Mouse (Mus musculus): ENCODE data around the gene Anp32e. TPM values are rescaled to one million over a fixed set of nuclear protein-coding genes. Genes with fewer than 3 reads are reported as not detected.
A peak's percentile ranks its signal among the peaks of the same experiment; 100 is the strongest.
"Not testable (repeated sequence)": the region's sequence is repeated elsewhere in the genome, so short reads cannot be mapped to it uniquely, and the experiment has no call there.

The Anp32e gene
- total RNA-seq (2021), result 100 to 1,000 TPM; 172 to 180 TPM

DNA sequence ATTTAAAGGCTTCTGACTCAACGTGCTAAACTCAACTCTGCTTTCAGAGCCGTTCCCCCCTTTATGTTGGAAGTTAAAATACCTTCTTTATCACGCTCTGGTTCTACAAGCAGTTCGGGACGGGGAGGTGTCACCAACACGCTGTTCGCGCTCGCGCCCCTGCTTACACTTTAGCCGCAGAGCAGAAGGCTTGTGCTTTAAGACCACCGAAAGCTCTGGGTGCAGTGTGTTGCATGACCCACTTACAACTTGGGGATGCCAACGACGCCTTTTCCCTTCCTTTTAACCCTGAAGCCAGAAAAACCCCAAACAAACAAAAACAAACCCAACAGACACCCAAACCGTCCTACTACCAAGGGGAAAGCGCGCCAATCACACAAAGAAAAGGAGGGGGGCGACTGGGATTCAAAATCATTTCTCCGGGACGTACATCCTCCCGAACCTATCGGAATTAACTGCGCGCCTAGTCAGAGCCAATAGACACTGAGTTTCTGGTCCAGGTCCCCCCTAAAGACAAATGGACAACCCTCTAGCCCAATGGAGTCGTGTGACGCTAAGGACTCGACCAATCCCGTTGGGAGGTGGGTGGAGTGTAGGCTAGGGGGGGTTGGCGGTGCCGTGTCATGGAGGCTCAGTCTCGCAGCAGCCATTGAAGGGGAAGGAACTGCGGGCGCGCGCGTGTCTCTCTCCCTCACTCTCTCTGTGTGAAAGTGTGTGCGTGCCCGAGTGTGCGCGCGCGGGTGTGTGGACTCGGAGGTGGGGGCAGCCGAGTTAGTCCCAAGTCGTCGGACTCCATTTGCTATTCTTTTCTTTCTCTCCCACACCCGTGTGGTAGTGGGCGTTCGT, at the start of gene Anp32e:
TSS of gene Anp32e (plus strand) at position 589 of the 846 bp plus-strand sequence.
- peak; percentile 98 for DNase-seq

DNA sequence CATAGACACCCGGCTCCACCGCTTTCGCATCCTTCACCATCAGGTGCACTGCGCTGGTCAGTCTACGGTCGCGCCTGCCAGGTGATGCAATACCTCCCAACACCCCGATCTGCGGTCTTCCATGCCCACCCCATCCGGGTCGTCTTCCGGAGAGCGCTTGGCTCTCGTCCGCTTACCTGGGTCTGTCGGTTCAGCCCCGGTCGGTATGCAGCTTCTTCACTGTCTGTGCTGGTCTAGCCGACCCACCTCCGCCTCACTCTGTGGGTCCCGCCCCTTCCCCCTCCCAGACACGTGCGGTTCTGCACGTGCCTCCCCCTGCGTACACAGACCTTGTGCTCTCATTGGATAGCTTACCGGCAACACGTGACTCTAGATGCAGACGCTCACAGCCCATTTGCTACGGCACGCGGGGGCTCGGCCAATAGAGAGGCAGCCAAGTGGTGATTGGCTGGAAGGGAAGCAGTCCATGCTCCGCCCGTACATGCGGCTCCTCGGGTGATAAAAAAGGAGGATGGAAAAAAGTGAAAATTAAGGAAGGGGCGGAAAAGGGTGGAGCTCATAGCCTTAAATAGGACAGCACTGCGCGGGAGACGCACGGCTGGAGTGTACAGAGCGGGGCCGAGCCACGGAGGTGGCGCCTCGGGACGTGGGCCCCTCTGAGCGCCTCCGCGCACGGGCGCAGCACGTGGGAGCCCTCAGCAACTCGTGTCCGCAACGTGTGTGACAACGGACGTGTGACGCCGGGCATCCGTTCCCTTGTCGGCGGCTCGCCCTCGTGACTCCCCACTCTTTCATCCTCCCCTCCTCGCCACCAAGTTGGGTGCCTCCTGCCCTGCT, 46.8 kb upstream of the Anp32e start, which contains the start of gene Ciart:
TSS of gene Ciart (minus strand) at position 273 of the 837 bp plus-strand sequence.
- DNase-seq, result peak; percentile 93

DNA sequence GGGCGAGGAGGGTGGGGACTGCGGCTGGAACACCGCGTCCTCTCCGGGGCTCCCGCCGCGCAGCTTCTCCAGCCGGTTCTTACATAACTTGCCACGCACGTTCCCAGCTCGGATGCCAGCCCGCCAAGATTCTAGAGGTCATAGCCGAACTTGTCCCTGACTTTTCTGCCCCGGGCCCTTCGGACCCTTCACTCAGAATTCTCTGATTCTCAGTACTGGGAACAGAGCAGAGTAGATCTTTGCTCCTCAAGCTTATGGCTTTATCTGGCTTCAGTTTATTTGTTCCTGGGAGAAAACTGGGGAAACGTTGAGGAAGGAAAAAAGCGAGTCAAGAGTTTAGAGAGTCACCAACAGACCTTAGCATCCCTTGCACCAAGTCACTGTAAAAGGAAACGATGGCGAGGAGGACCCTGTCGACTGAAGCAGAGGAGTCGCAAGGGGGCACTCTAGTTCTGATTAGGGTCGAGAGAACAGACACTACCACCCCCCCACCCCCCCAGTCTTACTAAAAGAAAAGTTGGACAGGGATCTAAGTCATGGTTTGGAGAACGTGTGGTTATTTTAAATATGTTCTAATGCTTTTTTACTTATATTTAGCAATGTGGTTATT, 46.1 kb upstream of the Anp32e start:
- DNase-seq, result peak; percentile 87

DNA sequence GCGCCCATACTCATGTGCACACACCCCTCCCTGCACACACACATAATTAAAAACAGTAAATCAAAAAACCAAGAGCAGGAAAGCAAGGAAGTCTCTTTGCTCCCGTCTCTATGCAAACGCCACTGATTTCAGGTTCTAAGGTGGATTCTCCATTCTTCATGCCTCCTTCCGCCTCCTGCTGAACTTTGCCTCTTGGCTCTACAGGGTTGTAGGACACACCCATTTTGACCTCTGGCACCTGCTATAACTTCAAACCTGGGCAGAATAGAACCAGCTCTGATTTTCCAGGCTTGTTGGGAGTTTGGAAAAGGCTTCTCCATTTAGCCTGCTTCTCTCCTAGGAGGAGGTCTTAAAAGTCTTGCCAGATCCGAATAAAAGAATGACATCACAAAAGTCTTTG, 44.6 kb upstream of the Anp32e start:
- DNase-seq, result no peak

DNA sequence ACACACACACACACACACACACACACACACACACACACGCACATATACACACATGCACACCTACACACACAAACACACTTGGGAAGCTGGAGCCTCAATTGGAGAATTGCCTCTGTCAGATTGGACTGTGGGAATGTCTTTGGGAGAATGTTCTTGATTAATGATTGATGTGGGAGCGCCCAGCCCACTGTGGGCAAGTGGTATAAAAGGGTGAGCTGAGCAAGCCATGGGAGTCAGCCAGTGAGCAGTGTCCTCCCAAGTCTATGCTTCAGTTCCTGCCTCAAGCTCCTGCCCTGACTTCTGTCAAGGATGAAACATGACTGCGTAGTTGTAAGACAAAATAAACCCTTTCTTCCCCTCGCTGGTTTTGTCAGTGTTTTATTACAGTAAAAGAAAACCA, 41.5 kb upstream of the Anp32e start:
- no peak for DNase-seq

DNA sequence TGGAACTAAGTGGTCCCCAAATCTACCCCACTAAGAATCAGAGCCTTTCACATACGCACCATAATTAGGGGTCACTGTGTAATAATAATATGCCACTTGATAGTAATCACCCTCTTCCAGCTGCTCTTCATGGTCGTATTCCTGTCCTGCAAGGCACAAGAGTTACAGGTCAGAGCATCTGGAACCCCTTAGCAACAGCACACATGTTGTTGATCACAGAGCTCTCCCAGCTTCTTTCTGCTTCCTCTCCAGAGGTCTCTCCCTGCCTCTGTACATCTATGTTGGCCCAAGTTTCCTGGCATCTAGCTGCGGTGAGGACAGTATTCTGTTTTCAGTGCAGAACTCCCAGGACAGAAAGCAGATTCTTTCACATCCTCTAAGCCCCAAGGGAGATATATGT, 39.4 kb upstream of the Anp32e start:
- DNase-seq, result no peak

DNA sequence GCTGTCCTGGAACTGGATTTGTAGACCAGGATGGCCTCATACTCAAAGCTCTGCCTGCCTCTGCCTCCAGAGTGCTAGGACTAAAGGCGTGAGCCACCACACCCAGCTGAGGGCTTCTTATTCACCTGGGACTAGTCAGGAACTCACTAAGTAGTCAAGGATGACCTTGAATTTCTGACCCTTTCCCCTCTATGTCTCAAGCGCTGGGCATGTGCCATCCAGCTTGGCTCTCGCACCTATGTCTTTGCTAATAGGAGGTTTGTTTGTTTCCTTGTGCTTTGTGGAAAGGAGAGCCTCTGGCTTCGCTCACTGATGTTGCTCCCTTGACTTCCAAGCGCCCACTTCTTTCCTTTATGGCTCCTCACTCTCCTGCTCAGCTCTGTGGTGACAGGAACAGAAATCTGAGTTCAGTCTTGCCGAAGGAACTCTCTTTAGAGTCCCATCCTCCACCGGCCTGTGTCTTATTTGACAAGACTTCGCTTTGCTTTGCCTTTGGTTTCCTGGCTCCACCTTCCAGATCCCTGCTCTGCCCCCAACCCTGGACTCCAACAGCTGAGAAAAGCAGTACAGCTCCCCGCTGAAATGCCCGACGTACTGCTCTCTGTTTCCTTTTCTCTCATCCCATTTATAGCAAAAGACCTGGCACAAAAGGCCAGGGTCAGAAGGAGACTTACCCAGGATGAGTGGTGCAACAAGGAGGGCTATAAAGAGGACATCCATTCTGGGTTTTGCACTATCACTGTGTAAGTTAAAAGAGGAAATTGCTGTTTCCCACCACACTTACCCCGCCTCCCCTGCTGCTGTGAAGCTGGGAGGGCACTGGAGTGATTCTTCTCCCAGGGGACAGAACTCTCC, 37.6 kb upstream of the Anp32e start, which contains the start of gene BC028528:
TSS of gene BC028528 (minus strand) at position 795 of the 855 bp plus-strand sequence.
- DNase-seq, result peak; percentile 61

DNA sequence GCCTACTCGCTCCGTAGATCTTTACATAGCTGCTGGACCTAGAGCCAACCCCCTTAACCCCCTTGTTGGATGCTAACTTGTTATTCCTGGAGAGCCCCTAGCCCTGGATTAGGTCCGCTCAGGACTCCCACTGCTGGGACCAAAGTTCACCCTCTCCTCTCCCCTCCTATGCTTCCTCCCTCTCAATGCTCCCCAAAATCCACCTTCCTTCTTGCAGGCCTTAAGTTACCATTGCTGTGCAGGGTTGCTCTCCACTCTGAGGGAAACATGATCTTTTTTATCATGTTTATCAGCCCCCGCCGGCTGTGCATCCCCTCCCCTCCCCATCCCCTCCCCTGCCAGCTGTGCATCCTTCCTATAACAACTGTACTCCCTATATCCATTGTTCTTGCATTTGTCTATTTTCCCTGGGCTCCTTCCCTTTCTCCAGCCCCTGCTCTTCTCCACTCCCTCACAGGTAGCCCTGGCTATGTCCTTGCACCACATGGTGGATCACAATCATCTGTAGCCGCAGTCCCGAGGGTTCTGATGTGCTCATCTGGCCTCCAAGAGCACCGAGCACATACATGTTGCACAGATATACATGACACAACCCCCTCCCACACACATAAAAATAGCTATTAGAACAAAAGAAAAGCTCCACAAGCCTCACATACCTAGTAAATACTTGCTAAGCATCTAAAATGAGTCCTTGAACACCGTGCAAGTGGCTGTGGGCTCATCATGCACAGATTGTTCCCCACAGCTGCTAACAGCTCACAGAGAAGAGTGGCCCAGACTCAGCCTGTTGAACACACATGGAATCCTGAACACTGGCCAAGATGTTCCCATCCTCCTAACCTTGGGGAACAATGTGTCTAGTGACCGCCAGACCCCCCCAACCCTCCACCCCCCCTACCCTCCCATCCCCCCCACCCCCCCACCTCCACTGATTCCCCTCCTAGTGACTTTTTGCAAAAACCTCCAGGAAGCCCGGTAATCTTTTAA, 36.7 kb upstream of the Anp32e start:
- DNase-seq, result no peak

DNA sequence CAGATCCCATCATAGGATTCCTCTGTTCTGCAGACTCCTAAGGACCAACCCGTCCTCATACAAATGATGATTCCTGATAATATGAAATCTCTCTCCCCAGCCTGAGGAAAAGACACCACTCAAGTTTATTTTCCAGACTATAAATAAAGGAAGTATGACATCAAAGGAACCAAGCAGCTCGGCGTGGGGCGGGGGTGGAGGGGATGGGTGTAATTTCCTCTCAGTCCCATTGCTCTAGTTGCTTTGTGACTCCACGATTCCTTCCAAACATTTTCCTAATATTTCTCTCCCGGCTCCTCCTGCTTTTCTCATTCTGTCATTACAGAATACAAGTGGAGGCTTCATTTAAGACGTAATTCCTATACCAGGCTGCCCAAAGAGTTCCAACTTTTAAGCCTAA, 35.9 kb upstream of the Anp32e start:
- DNase-seq, result peak; percentile 31

DNA sequence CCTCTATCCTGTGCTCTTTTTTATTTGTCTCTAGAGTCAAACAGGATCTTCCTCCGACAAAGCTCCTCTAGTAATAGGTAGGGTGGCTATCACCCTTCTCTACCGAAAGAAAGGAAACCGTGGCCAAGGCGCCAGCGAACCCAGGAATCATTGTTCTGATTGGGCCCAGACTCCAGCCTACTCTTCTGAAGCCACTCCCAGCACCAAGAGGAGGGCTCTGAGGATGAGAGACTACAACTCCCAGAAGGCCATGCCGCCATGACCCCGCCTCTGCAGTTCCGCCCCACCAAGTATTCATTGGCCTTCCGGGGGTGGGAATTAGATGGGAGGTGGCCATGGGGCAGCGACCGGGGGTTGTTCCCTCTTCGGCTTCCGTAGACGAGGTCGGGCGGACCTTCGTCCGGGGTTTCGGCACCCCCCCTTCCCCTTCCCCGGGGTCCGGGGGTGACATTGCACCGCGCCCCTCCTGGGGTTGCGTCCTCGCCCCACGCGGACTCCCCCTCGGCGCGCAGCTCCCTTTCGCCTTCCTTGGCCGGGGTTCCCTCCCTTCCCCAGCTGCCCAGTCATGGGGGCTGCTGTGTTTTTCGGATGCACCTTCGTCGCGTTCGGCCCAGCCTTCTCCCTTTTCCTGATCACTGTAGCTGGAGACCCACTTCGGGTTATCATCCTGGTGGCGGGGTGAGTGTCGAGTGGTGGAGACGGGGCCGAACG, 35.3 kb upstream of the Anp32e start, which contains the start of gene Aph1a:
TSS of gene Aph1a (plus strand) at position 364 of the 711 bp plus-strand sequence.
- DNase-seq, result peak; percentile 96

DNA sequence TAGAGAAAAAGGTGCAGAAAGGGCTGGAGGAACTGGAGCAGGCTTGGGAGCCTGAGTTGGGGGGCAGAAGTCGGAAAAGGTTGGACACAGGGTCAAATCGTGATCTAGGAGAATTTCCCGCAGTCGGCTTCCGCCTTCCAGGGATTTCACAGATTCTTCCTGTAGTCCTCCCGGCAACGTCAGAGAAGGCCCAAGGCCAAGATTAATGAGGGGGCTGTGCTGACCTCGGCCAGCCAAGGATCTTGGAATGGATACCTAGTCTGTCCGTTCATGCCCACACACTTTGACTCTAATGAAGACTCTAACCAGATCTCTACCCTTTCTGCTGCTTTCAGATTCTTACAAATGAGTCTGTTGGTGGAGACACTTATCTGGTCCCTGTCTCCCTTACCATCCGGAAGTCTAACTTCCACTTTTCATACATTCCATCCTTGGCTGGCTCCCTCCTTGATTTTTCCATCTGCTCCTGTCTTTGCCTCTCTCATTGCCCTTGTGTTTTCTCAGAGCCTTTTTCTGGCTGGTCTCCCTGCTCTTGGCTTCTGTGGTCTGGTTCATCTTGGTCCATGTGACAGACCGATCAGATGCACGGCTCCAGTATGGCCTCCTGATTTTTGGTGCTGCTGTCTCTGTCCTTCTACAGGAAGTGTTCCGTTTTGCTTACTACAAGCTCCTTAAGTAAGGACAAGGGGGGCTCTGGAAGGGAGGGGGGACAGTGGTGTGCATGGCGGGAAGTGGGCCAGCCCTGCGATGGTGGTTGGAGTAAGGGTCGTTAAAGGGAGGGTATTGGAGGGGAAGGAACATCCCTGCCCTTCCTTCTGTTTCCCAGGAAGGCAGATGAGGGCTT, 34.5 kb upstream of the Anp32e start:
- peak; percentile 78 for DNase-seq

DNA sequence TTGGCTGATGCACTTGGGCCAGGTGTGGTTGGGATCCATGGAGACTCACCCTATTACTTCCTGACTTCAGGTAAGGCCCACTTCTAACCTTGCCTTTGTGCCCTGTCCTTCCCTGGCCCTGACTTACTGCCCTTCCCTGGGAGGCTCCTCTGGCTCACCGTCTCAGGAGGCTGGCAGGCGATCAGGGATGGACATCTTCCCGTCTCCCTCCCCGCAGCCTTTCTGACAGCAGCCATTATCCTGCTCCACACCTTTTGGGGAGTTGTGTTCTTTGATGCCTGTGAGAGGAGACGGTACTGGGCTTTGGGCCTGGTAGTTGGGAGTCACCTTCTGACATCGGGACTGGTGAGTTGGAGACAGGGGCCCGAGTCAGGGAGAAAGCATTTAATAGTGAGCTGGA, 33.5 kb upstream of the Anp32e start:
- not testable (repeated sequence) for DNase-seq

DNA sequence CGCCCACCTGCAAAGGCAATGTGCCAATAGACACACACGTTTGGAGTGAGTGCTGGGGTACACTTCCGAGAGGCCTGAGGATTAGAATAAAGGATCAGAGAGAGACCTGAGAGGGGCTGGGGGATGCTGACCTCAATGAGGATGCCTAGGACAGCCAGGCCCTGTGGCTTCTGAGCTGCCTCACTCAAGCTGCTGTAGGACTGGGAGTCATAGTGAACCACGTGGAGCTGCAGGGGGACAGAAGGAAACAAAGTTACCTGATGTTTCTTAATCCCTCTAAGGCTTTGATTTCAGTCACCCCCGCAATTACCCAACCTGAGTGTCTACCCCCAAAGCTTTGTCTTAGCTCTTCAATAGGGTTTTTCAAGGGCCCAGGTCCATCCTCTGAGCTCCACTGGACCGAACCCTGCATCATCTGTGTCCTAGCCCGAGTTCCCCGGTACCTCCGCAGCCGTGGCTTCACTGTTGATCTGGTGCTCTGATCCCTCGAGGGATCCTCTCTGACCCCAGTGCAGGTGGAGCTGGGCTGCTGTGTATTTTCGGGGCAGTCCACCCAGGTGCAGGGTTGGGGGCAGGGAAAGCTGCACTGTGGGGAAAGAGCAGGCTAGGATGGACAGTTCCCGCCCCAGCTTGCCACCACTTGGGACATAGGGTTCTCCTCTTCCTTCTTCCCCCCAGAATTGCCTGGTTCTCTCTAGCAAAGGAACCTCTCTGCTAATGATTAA, 29.1 kb upstream of the Anp32e start:
- DNase-seq, result no peak

DNA sequence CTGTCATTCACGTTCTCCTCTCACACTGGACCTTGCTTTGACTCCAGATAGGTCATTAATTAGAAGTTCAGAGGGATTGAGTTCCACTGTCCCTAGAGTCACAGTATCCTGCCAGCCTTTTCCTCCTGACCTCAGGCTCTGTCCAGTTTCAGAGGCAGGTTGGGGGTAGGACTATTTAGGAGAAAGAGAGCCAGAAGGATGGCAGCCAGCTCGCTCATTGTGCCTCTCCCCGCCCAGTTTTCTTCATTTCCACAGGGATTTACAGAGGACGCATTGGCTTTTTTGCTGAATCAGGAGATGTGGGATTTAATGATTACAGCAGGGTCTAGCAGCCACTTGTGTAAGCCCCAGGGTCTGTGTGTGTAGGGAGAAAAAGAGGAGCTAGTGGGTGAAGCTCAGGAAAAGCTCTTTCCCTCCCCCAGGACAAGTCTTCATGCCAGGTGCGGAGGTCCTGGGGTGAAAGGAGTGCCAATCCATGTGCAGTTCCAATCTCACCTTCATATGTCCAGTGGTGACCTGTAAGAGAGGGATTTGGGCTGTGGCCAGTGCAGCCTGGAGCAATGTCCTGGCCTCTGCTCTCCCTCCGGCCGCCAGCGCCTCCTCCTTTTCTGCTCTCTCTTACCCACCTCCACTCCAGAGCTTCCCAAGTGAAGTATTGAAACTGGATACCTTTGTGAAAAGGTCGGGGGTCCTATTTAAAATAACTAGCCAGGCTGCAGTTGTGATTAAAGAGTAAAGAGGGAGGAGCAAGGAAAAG, 27.3 kb upstream of the Anp32e start:
- peak; percentile 39 for DNase-seq

DNA sequence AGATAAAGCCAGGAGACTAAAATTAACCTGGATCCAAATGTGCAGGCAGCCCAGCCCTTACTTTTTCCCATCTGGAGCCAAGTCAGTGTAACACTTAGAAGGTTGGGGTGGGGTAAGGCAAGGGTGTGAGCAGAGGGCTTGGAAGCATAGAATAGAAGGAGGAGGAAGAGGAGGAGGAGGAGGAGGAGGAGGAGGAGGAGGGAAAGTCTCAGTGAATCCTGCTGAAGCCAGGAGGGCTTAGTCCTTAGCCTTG, 26.7 kb upstream of the Anp32e start:
- DNase-seq, result no peak

DNA sequence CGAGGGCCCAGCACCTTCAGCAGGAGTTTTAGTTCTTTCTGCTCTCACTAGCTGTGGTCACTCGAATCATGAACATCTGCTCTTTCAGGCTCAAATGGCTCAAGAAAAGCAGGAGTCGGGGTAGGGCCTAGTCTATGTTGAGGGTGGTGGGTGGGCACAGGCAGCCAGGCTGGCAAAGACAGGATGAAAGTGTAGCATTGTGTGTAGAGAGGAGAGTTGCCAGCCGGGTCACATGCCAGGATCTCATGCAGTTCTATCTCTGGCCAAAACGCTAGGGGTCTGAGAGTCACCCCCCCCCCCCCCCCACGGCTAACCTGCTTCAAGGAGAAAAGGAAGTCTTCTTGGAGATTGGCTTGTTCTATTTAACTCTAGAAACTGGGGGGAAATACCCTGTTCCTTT, 26.4 kb upstream of the Anp32e start:
- DNase-seq, result peak; percentile 38

DNA sequence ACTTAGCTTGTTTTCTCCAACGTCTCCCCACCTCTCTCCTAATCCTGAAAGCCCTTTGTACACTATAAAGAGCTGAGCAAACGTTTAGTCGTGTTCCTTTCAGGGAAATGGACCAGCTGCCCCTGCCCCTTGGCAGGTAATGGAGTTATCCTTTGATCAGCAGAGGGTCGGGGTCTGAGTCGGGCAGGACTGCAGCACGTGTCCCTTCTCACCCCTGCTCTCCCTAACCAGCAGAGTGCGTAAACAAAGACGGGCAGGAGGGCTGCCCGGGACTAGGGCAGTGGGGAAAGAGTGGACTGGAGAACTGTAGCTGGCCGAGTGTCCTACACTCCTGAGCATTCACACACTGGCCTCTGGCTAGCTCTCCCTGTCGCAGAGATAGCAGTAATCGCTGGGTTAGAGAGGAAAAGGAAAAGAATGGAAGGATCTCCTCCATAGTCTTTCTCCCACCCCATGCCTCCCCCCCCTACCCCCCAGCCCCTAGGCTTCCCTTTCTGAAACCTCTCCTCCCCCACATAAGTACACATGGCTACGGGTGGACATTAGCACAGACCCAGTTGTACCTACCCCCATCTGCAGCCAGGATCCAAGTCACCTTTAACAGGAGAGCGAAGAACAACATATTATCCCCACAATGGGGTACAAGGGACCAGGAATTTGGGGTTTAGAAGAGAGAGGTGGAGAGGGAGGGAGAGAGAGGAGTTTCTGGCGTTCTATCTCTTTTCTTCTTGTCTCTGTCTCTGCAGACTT, 25.1 kb upstream of the Anp32e start:
- DNase-seq, result peak; percentile 21
